Mouse (Mus musculus) heart, adult 2 months (tissue): ENCODE measurements around the gene Gm2431. TPM values are rescaled to one million over a fixed set of nuclear protein-coding genes. Genes with fewer than 3 reads are reported as not detected.
"Not testable (repeated sequence)": the region's sequence is repeated elsewhere in the genome, so short reads cannot be mapped to it uniquely, and the experiment has no call there.

Experiments used
- DNase-seq, 2 experiments: peaks; one replicate each; pipeline ENCODE4 v3.0.0; 2021
- H3K27ac ChIP-seq: fragments of 200-600 bp; 2 replicates; pipeline ENCODE4 v1.8.1; 2022
- H3K27me3 ChIP-seq: fragments of 200-500 bp; 2 replicates; pipeline ENCODE4 v1.6.1; 2012; ENCODE audit warnings: mild to moderate bottlenecking, low read length, inconsistent platforms, mixed read lengths; ENCODE audit not compliant: control insufficient read depth, insufficient read depth
- H3K36me3 ChIP-seq: fragments of 200-500 bp; 2 replicates; pipeline ENCODE4 v1.6.1; 2012; ENCODE audit warnings: low read length, inconsistent platforms; ENCODE audit not compliant: control insufficient read depth, insufficient read depth
- H3K4me1 ChIP-seq: fragments of 200-500 bp; 2 replicates; pipeline ENCODE4 v1.6.1; 2011; ENCODE audit warnings: low read length; ENCODE audit not compliant: control insufficient read depth, insufficient read depth
- H3K4me3 ChIP-seq: fragments of 200-600 bp; 2 replicates; pipeline ENCODE4 v1.8.1; 2022
- H3K79me2 ChIP-seq: fragments of 200-500 bp; replicated peaks from 2 replicates; pipeline ENCODE4 v1.6.1; 2012; ENCODE audit warnings: mild to moderate bottlenecking, inconsistent platforms, low read length, moderate library complexity, mixed read lengths; ENCODE audit not compliant: control insufficient read depth, insufficient read depth
- H3K9ac ChIP-seq: fragments of 200-500 bp; 2 replicates; pipeline ENCODE4 v1.6.1; 2012; ENCODE audit warnings: low read depth, mild to moderate bottlenecking, control low read depth, inconsistent platforms, low read length, mixed read lengths
- CTCF ChIP-seq: fragments of 200-600 bp; IDR thresholded peaks from 2 replicates; pipeline ENCODE4 v1.8.1; 2022; ENCODE audit warnings: antibody characterized with exemption, mild to moderate bottlenecking, moderate library complexity
- EP300 ChIP-seq: fragments of 200-500 bp; IDR thresholded peaks from 2 replicates; pipeline ENCODE4 v1.6.1; 2011; ENCODE audit warnings: low read depth, low read length, control low read depth; ENCODE audit not compliant: insufficient read depth
- POLR2A ChIP-seq: fragments of 200-500 bp; IDR thresholded peaks from 2 replicates; pipeline ENCODE4 v1.6.1; 2011; ENCODE audit warnings: mild to moderate bottlenecking, low read depth, low read length, control low read depth; ENCODE audit not compliant: insufficient read depth
- WGBS: fragments of 180-500 bp; shearing (Covaris S2); methylation state at CpG from one replicate; pipeline ENCODE4 v1.1.7; 2018; 5-methylcytosine and 5-hydroxymethylcytosine counted together
- intact Hi-C: fragments of 180-260 bp; cut with DNase I; formaldehyde crosslinking; loops from one replicate; pipeline ENCODE4 v1.15.1; 2025
- long read RNA-seq: library from polyadenylated mRNA; stranded (forward); transcript quantifications from one replicate; pipeline ENCODE4 v2.0.0, GENCODE M21; 2021
- polyA plus RNA-seq: library from polyadenylated mRNA; depleted of rRNA; stranded (reverse); fragments of >200 nt; gene quantifications from 2 replicates; pipeline ENCODE4 v1.2.3, GENCODE M21; 2012; rRNA removed
- total RNA-seq, 2 experiments: library from RNA; stranded (reverse); gene quantifications; 2 replicates each; pipeline ENCODE4 v1.2.3; 2021

The Gm2431 gene
- total RNA-seq (not detected), polyA plus RNA-seq (not detected in 2 replicates)
- long read RNA-seq: 0 reads

DNA sequence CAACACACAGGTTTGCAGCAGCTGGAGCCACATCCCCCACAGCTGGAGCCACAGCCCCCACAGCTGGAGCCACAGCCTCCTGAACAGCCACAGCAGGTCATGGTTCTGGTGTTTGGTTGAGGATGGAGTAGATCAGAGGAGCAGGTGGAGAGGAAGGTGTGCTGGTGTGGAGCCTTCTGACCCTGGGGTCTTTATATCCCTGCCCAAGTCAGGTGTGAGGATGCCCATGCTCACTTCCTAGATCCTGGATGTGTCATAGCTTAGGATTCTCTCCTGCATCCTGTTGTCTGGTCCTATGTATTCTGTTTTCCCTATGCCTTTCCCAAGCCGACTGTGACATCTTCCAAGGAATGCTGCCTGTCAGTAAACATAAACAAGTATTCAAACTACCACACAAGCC lies at the start of gene Gm2431:
TSS of gene Gm2431 (minus strand) at position 101 of the 400 bp plus-strand sequence.
- DNase-seq, intact Hi-C loops, H3K4me3 ChIP-seq, H3K9ac ChIP-seq, H3K36me3 ChIP-seq, H3K4me1 ChIP-seq, H3K79me2 ChIP-seq, H3K27me3 ChIP-seq, H3K27ac ChIP-seq: not testable (repeated sequence)
- WGBS: 36% methylated on average over 1 of the region's 1 CpGs

DNA sequence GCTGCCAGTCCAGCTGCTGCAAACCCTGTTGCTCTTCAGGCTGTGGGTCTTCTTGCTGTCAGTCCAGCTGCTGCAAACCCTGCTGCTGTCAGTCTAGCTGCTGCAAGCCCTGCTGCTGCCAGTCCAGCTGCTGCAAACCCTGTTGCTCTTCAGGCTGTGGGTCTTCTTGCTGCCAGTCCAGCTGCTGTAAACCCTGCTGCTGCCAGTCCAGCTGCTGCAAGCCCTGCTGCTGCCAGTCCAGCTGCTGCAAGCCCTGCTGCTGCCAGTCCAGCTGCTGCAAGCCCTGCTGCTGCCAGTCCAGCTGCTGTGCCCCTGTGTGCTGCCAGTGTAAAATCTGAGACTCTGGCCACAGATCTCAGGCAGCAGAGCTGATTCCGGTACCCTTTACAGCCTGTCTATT lies 45.8 kb upstream of the Gm2431 start:
- H3K79me2 ChIP-seq, H3K36me3 ChIP-seq, H3K9ac ChIP-seq, H3K27me3 ChIP-seq, DNase-seq, H3K4me3 ChIP-seq, H3K4me1 ChIP-seq, intact Hi-C loops, H3K27ac ChIP-seq: not testable (repeated sequence)
- WGBS: 44% methylated on average over 1 of the region's 1 CpGs

- no peaks in the 10 kb centered on the region for H3K4me1 ChIP-seq
- no peak within 1 kb of the TSS for H3K27ac ChIP-seq
- H3K9ac ChIP-seq: no peak within 1 kb of the TSS
- H3K27me3 ChIP-seq: no peaks in the 10 kb centered on the region
- no peaks in the 10 kb centered on the region for H3K36me3 ChIP-seq
- DNase-seq: no peak
- no peak within 1 kb of the TSS for H3K4me3 ChIP-seq
- intact Hi-C loops: no loop called here
- 35% methylated on average over 3 of the region's 3 CpGs for WGBS
- no peaks in the 10 kb centered on the region for H3K79me2 ChIP-seq
- TF ChIP-seq POLR2A (no peak), EP300 (no peak), CTCF (no peak)
These were observed 45.1 kb upstream of the Gm2431 start, which contains the start of gene Krtap5-4 for GRCm38 (mm10) chr7:142303249-142303648. TSS of gene Krtap5-4 (plus strand) at chr7:142303549.

DNA sequence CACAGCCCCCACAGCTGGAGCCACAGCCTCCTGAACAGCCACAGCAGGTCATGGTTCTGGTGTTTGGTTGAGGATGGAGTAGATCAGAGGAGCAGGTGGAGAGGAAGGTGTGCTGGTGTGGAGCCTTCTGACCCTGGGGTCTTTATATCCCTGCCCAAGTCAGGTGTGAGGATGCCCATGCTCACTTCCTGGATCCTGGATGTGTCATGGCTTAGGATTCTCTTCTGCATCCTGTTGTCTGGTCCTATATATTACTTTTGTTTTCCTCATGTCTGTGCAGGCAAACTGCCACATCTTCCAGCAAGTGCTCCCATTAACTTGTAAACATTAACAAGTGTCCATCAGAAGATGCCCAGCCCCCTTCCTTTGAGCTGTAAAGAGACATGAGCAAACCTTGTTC lies 38.9 kb upstream of the Gm2431 start, which contains the start of gene Krtap5-1:
TSS of gene Krtap5-1 (minus strand) at position 101 of the 400 bp plus-strand sequence.
- H3K79me2 ChIP-seq, H3K27ac ChIP-seq, H3K9ac ChIP-seq, H3K27me3 ChIP-seq, DNase-seq, intact Hi-C loops, H3K36me3 ChIP-seq, H3K4me1 ChIP-seq, H3K4me3 ChIP-seq: not testable (repeated sequence)

DNA sequence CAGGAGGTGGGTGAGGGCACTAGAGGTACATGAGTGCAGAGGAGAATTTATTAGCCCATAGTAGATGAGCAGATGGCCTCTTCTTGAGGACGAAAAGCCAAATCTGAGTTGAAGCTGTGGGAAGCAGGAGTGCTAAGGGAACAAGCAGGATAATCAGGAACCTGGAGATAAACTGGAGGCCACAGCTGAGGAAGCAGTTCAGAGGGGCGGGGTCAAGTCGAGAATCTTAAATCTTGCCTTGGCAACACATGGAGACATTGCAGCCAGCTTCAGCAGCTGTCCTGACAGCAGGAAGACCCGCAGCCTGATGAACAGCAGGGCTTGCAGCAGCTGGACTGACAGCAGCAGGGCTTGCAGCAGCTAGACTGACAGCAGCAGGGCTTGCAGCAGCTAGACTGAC lies 38.0 kb upstream of the Gm2431 start:
- DNase-seq, intact Hi-C loops, H3K9ac ChIP-seq, H3K79me2 ChIP-seq, H3K4me1 ChIP-seq, H3K27ac ChIP-seq, H3K4me3 ChIP-seq, H3K36me3 ChIP-seq, H3K27me3 ChIP-seq: not testable (repeated sequence)
- 22% methylated on average over 4 of the region's 4 CpGs for WGBS

DNA sequence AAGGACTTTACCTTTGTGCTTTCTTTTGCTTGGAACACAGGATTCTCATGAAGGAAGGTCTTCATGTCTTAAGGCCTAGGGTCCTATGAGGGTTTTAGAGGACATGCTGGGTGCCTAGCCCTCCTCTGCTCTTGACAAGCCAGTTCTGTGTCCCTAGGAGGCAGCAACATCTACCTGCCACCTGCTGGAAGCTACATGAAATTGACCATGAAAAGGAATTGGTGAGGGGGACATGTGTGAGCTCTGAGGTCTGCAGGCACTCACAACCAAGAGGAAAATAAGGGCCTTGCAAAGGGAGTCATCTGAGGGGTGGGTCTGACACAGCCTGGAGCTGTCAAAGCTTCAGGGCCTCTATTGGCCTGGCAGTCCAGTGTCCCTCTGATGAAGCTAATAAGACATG lies 37.3 kb upstream of the Gm2431 start:
- no peak overlapping the region for H3K9ac ChIP-seq
- DNase-seq: no peak
- peaks cover 1% of the 10 kb centered on the region; the same call in 1 of the 2 replicates for H3K4me1 ChIP-seq
- no peak overlapping the region for H3K4me3 ChIP-seq
- intact Hi-C loops: no loop called here
- H3K27ac ChIP-seq: no peak overlapping the region
- no peaks in the 10 kb centered on the region for H3K36me3 ChIP-seq
- H3K79me2 ChIP-seq: no peaks in the 10 kb centered on the region
- H3K27me3 ChIP-seq: no peaks in the 10 kb centered on the region
- TF ChIP-seq EP300: no peak
- peak; percentile 32 for TF ChIP-seq CTCF

DNA sequence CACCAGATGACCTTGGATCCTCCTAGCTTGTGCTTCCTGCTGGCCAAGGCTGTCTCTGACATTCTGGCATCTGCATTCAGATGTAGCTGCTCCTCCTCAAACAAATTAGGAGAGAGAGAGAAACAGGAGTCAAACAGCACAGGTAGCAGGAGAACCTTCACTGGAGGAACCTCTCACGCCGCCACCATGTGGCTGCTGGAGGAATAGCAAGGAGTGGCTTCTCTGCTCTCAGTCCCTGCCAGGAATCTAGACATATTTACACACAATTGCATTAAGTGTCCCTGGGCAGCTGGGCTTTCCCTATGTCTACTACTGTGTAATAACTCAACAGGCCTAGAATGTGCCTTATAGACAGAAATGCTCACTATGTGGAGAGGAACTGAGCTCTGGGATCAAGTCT lies 35.7 kb upstream of the Gm2431 start:
- H3K4me3 ChIP-seq, H3K79me2 ChIP-seq, intact Hi-C loops, H3K4me1 ChIP-seq, H3K9ac ChIP-seq, H3K27me3 ChIP-seq, H3K27ac ChIP-seq, H3K36me3 ChIP-seq: not testable (repeated sequence)
- 9% methylated on average over 2 of the region's 2 CpGs for WGBS
- DNase-seq: peak in 1 of 2 experiments; percentile 25
- peak; percentile 71 for TF ChIP-seq CTCF

- WGBS: 69% methylated on average over 9 of the region's 9 CpGs
- intact Hi-C loops: loop anchor here (2.0 kb wide), 1 partner anchor 139 kb away; no protein-coding TSS in a partner anchor
These were observed 27.9 kb upstream of the Gm2431 start for GRCm38 (mm10) chr7:142285910-142286612.

More at GRCm38 (mm10) chr7:142285910-142286612, 27.9 kb upstream of the Gm2431 start:
- not testable (repeated sequence) for H3K27me3 ChIP-seq, H3K36me3 ChIP-seq, H3K27ac ChIP-seq, H3K4me3 ChIP-seq, H3K79me2 ChIP-seq, H3K4me1 ChIP-seq, DNase-seq, H3K9ac ChIP-seq
